Mouse (Mus musculus) bone marrow, adult 2 months (tissue): ENCODE measurements at regions not wholly inside any gene's neighbourhood (a gene's known extent, or its start where the extent isn't known, plus 50 kb on each side); places are given as distances from the start of the nearest gene placed in this dataset.

Experiments
- CTCF ChIP-seq: fragments of 200-500 bp; IDR thresholded peaks from 2 replicates; pipeline ENCODE4 v1.5.1; 2011; ENCODE audit warnings: low read length, control low read depth; ENCODE audit not compliant: control insufficient read depth, insufficient read depth
- POLR2A ChIP-seq: fragments of 200-500 bp; IDR thresholded peaks from 2 replicates; pipeline ENCODE4 v1.6.1; 2011; ENCODE audit warnings: low read depth, mild to moderate bottlenecking, control low read depth, low read length, borderline replicate concordance; ENCODE audit not compliant: control insufficient read depth

- TF ChIP-seq POLR2A (no peak), CTCF (no peak)
Observed at GRCm38 (mm10) chr6:140843292-140843991, 114.4 kb downstream of the Gm11077 start.
